Mouse (Mus musculus): ENCODE results near the gene Apex1.

DNA sequence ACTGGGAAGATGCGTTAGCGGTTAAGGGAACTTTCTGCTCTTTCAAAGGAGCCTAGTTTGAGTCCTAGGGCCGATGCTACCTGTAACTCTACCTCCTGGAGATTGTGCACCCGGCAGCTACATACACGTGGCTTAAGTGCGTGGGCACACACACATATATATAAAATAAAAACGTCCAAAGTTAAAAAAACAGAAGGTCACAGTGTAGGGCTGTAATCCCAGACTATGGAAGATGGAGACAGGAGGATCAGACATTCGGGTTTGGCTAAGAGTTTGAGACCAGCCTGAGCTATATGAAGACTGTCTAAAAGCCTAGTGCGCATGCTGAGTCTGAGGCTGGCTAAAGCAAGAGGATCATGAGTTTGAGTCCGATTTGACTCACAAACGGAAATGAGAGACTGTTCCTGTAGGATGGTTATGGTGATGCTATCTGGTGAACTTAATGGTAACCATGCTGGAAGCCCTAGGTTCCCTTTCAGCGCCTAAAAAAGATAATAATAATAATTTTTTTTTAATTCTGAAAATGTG is 6.8 kb downstream of the Apex1 start:
- TF ChIP-seq CTCF (IDR thresholded peaks at IDR 0.05; ENCODE audit: extremely low read depth, insufficient read length, insufficient replicate concordance, low read depth, low read length) (no peak), POLR2A (IDR thresholded peaks at IDR 0.05; ENCODE audit: low read depth, low read length) (no peak)
